Mouse (Mus musculus): Measurements from ENCODE around the gene Cnst.

GRCm38 (mm10) chr1:179560845-179561430 lies 14.8 kb downstream of the Cnst start:
- no peak for TF ChIP-seq CTCF (IDR thresholded peaks at IDR 0.05; ENCODE audit: extremely low read depth, insufficient read length, insufficient replicate concordance, low read depth, low read length)
- TF ChIP-seq POLR2A (IDR thresholded peaks at IDR 0.05; ENCODE audit: low read depth, low read length): no peak

Measured in small intestine, adult 2 months (tissue).